Mouse (Mus musculus) urinary bladder, postnatal 36 days (tissue): Measurements from ENCODE around the gene Olfr223.
"Not testable (repeated sequence)": the region's sequence is repeated elsewhere in the genome, so short reads cannot be mapped to it uniquely, and the experiment has no call there.

Experiments used
- DNase-seq, 2 experiments: peaks; one replicate each; pipeline ENCODE4 v3.0.0; 2022; ENCODE audit warnings: low spot score in 2 of 2, mixed read lengths in 1 of 2

The Olfr223 gene

DNA sequence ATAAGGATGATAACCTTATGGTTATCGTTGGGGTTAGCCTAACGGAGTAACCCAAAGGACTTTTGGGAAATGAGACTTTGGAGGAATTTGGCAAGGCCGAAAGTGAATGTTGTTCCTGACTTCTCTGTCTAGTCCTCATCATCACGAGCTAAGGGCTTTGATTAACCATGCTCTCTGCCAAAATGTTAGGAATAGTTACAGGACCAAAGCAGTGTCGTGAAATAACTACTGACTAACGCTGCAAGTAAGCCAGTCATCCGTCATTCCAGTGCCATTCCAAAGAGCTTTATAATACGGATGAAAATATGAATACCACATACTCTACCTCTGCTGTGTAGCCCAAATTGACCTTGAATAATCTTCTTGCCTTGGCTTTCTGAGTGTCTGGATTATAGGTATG, 3.9 kb upstream of the Olfr223 start:
- DNase-seq, result no peak

- no peak for DNase-seq
These were observed 3.0 kb upstream of the Olfr223 start for GRCm38 (mm10) chr11:59596091-59596490.

DNA sequence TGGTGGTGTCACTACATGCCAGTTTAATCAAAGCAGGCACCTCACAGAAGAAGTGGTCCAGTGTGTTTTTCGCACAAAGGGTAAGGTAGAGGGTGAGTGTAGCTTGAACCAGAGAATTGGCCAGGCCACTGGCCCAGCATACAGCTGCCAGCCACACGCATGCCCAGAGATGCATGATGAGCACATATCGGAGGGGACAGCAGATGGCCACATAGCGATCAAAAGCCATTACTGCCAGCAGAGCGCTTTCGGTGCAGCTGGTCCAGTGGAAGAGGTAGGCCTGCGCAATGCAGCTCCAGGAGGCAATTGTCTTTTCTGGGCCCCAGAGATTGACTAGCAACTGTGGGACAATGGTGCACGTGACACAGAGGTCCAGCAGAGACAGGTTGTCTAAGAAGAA, 3.6 kb downstream of the Olfr223 start:
- DNase-seq, result no peak

- no peak for DNase-seq
These were observed 8.6 kb downstream of the Olfr223 start for GRCm38 (mm10) chr11:59584539-59584938.

DNA sequence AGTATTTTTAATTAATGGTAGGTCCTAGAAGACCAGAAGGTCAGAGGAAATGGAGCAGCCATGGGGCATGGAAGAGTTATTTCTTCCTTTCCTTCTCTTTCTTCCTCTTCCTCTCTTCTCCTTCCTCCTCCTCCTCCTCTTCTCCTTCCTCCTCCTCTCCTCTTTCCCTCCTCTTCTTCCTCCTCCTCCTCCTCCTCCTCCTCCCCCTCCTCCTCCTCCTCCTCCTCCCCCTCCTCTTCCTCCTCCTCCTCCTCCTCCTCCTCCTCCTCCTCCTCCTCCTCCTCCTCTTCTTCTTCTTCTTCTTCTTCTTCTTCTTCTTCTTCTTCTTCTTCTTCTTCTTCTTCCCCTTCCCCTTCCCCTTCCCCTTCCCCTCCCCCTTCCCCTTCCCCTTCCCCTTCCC, 17.0 kb downstream of the Olfr223 start, which contains the start of gene Olfr222:
Gene Olfr222 (minus strand): TSS at position 101 of the 400 bp plus-strand sequence.
- not testable (repeated sequence) for DNase-seq

- DNase-seq, result no peak
These were observed 17.4 kb downstream of the Olfr223 start for GRCm38 (mm10) chr11:59575726-59576125.

DNA sequence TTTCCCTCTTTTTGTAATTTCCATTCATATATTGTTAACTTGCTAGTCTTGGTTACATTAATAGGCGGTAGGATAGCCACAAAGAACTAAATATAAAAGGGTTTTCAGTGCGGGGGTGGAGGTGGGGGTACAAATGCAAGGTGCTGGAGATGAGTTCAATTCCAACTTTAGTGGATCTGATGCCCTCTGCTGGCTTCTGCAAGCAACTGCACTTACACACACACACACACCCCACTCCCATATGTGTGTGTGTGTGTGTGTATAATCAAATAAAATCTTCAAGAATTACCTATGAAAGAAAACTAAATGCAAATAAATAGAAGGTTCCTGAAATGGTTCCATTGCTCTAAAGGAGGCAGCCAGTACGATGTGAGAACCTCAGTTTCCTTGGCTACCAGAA, 23.8 kb downstream of the Olfr223 start:
- no peak for DNase-seq

DNA sequence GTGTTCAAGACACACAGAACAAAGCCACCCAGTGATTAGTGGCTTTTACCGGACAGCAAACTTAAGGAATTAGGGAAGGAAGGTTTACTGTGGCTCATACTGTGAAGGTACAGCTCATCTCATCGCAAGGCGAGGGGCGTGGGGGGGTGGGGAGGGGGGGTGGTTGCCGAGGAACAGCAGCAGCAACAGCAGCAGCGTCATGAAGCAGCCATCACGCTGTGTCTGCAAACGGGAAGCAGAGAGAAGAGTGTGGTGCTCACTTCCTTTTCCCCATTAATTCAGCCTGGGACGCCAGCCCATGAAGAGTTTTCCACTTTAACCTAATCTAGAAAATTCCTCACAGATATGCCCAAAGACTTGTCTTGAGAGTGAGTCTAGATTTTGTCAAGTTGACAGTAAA, 30.3 kb downstream of the Olfr223 start:
- DNase-seq, result no peak

DNA sequence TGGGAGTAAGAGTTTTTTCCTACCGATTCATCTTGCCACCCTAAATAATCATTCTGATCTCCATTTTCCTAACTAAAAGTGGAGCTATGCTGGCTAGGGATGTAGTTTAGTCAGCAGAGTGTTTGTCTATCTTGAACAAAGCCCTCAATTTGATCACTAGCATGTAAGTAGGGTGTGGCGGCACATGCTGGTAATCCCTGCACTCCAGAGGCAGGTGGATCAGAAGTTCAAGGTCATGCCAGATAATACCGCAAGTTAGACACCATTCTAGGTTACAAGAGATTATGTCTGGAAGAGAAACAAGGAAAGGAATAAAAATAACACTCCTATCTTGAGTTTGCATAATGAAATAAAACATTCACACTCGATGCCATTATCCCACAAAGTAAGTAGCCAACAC, 30.8 kb downstream of the Olfr223 start:
- DNase-seq, result no peak

DNA sequence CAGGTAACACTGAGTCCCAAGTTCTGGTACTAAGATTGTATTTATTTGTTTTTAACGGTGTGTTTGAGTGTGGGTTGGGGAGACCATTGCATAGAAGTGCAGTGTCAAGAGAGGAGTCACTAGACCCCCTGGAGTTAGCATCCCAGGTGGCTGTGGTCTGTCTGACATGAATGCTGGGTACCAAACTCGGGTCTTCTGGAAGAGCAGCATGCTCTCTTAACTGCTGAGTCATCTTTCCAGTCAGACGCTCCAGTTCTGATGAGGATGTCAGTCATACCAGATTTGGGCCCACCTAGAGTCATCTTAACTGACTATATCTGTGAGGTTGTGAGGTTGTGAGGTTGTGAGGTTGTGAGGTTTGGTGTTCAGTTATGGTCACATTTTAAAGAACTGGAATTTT, 32.2 kb downstream of the Olfr223 start:
- DNase-seq, result no peak

GRCm38 (mm10) chr11:59554535-59554934, 38.6 kb downstream of the Olfr223 start:
- no peak for DNase-seq

- DNase-seq, result no peak
These were observed 39.0 kb downstream of the Olfr223 start for GRCm38 (mm10) chr11:59554127-59554526.

- DNase-seq, result no peak
These were observed 49.1 kb downstream of the Olfr223 start for GRCm38 (mm10) chr11:59544005-59544404.

- no peak for DNase-seq
These were observed 49.7 kb downstream of the Olfr223 start for GRCm38 (mm10) chr11:59543376-59543775.

GRCm38 (mm10) chr11:59542442-59542841, 50.6 kb downstream of the Olfr223 start:
- no peak for DNase-seq

DNA sequence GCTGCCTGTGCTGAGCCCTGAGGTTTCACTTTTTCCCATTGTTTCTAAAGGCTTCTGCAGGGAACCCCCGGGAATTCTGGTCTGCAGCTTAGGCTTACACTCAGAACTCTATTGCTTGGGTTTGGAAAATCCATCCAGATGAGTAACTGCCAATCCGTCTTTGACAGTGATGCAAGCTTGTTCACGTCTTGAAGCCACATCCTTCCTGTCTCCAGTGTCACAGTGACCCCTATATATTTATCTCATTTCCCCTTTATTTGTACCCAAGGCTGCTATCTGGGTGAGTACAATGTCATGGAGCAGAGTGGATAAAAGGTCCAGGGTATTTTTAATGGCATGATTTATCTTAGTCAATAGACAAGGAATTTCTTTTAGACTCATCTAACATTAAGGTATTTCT, 51.8 kb downstream of the Olfr223 start, which contains the start of gene Nlrp3:
Gene Nlrp3 (plus strand): TSS at position 245 of the 400 bp plus-strand sequence.
- no peak for DNase-seq

DNA sequence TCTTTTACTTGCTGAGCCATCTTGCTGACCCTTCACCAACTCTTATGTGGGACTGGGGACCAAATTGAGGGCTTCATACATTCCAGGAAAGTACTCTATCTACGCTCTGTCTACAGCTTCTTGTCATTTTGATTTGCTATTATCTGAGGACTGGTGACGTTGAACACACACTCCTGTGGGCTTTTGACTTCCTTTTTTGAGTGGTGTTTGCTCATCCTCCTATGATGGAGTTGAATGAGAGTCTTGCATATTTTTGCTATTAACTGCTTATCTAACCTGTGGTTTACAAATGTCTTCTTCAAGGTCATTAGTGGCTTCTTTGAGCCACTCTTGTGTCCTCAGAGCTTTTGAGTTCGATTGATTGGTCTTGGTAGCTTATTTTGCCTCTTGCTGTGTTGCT, 53.0 kb downstream of the Olfr223 start:
- DNase-seq, result no peak
